Mouse (Mus musculus) forelimb bud, embryonic 11.5 days (tissue): ENCODE results near the gene Vwf.

ENCODE experiments used
- DNase-seq: peaks from one replicate; pipeline ENCODE4 v3.0.0-alpha.2; 2012; ENCODE audit warnings: low read depth, low spot score

Gene Vwf

DNA sequence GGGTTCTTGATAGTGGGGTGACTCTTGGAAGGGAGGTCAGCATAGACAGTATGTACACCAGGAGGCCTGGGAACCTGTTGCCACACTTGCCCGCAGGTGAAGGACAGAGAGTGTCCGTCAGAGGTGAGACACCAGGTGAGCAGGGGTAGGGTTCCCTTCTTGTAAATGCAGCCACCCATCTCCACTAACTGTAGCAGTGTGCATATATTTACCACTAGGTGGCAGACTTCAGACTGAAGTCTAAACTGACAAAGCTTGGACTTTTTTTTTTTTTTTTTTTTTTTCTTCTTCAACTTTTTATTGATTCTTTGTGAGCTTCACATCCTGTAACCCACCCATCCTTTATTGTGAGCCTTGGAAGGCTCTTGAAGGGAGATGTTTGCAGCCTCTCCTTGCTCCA is 75.9 kb downstream of the Vwf start:
- peak; percentile 29 for DNase-seq

GRCm38 (mm10) chr6:125640486-125640885 is 93.9 kb downstream of the Vwf start:
- no peak for DNase-seq

GRCm38 (mm10) chr6:125641146-125641545 is 94.6 kb downstream of the Vwf start:
- DNase-seq = no peak

- DNase-seq = no peak
Measured at GRCm38 (mm10) chr6:125648964-125649363, 102.4 kb downstream of the Vwf start.

- no peak for DNase-seq
Measured at GRCm38 (mm10) chr6:125651335-125651734, 104.8 kb downstream of the Vwf start.

- DNase-seq = no peak
Measured at GRCm38 (mm10) chr6:125653416-125653815, 106.8 kb downstream of the Vwf start.

GRCm38 (mm10) chr6:125656921-125657320 is 110.3 kb downstream of the Vwf start:
- DNase-seq = no peak

GRCm38 (mm10) chr6:125657966-125658365 is 111.4 kb downstream of the Vwf start:
- no peak for DNase-seq

- peak; percentile 76 for DNase-seq
Measured at GRCm38 (mm10) chr6:125661106-125661877, 114.7 kb downstream of the Vwf start.

- DNase-seq = no peak
Measured at GRCm38 (mm10) chr6:125663906-125664305, 117.3 kb downstream of the Vwf start.

- DNase-seq = no peak
Measured at GRCm38 (mm10) chr6:125671835-125672234, 125.3 kb downstream of the Vwf start.

DNA sequence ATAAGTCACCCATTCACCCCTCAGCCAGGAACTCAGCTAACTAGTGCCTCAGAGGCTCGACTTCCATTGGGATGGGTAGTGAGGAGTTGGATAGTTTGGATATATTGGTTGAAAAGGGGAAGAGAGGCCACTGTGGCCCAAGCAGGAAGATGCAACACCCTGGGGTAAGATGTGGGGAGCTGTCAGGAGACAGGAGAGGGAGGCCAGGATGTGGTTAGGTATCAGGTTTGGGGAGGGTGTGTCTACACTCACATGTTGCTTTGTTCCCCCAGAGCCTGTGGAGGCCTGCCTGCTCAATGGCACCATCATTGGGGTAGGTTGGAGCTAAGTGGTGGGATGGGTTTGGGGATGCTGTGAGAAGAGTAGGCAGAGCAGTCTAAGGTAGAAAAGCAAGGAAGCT is 131.9 kb downstream of the Vwf start:
- DNase-seq = no peak

DNA sequence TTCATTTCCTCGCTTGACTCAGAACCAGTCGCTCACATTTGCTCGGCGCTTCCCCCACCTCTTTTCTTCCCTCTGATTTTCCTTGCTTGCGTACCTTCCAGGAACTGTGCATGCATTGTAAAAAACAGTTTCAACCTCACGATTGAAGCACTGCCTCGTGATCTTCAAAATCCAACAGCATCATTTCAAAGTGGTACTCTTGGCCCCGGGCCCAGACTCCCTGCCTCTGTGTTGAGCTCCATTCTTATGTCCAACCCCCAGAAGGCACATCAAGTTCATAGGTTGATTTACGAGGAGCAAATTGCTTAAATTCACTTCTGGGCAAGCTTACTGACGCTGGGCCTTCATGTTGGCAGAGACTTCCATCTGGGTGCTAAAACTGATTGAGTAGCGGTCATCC is 134.0 kb downstream of the Vwf start:
- peak; percentile 16 for DNase-seq

DNA sequence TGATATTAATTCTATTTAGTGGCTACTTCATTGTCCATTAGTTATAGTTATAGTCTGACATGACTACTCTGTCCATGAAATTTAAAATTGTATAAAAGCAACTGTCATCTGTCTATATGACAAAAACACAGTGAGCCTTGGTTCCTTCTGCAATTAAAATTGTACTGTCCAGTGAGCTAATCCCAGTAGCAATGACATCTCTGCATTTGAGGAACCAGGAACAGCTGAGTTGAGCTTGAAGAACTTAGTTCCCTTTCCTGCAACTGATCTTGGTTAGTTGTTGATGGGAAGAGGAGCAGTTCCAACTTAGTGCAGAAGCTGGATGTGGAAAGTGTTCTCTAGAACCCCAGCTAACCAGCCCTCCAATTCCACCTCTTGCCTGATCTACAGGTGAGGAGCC is 138.8 kb downstream of the Vwf start:
- no peak for DNase-seq

GRCm38 (mm10) chr6:125687986-125688385 is 141.4 kb downstream of the Vwf start:
- DNase-seq = no peak

GRCm38 (mm10) chr6:125690057-125690703 is 143.6 kb downstream of the Vwf start, which contains the start of gene Ano2:
Ano2 (plus strand) TSS chr6:125690419.
- no peak for DNase-seq

- no peak for DNase-seq
Measured at GRCm38 (mm10) chr6:125701146-125701545, 154.6 kb downstream of the Vwf start.

GRCm38 (mm10) chr6:125711261-125711660 is 164.7 kb downstream of the Vwf start:
- no peak for DNase-seq

DNA sequence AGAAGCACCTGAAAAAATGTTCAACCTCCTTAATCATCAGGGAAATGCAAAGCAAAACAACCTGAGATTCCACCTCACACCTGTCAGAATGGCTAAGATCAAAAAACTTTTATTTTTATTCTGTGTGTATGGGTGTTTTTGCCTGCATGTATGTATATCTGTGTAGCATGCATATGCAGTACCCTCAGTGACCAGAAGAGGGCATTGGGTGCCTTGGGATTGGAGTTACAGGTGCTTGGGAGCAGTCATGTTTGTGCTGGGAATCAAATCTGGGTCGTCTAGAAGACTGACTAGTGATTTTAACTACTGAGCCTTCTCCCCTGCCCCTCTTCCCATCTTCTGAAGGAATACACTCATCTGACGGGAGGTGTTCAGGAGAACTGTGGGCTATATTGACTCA is 179.8 kb downstream of the Vwf start:
- no peak for DNase-seq

DNA sequence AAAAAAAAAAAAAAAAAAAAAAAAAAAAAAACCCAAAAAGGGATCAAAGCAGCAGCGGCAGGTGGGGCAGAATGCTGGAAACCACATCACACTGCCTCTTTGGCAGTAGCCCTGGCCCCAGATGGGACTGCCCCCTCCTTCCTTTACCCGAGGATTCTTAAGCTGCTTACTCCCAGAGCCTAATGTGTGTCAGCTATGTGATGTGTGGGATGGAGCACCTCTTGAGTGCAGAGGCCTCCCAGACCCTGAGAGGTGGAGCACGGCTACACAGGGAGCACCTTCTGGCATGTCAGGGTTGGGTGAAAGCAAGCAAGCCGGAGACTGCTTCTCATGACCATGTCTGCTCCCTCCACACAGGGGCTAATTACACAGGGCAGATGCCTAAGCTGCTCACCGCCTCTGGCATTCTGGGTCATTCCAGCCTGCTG is 180.9 kb downstream of the Vwf start:
- DNase-seq = no peak

DNA sequence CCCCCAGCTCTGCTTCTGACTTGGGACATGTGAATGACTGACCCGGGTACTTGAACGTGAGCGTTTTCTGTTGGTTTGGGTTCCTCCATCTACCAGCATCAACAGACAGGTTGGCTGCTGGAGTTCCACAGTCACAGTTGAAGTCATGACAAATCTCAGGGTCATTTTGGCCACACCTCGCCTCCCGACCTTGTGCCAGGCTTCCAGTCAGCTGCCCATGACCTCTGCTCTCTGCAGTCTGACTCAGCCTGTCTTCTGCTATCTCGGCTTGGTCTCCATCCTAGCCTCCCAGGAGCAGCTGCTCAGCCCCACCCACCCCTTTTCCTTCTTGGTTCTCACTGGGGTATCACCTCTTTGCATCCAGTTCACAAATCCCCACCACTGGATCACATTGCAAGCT is 182.9 kb downstream of the Vwf start:
- no peak for DNase-seq

DNA sequence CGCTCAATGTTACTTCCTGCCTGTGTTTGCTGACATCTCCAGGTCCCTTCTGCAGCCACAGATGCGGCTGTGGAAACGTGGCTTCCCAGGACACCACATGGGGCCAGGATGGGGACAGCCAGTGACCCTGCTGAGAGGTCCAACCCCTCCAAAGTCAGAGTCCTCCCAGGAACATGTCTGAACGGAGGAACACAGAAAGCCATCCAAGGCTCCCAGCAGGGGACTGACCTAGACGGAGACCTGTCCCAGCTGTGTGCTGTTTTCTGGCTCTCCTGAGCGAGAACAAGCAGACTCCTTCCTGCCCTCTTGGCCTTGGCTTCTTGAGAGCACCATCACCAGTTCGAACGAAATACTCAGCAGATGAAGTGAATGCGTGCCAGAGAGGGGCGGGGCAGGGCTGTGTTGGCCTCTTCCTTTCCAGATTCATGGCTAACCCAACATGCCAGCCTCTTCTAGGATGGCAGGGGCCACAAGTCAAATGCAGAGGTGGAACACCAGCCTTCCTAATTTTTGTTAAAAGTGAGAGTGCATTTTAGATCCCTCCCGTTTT is 183.5 kb downstream of the Vwf start:
- no peak for DNase-seq
